Mouse (Mus musculus): ENCODE data around the gene Nkd1.

Gene Nkd1

GRCm38 (mm10) chr8:88624276-88624675 is 103.1 kb downstream of the Nkd1 start:
- DNase-seq, result peak; percentile 62

DNA sequence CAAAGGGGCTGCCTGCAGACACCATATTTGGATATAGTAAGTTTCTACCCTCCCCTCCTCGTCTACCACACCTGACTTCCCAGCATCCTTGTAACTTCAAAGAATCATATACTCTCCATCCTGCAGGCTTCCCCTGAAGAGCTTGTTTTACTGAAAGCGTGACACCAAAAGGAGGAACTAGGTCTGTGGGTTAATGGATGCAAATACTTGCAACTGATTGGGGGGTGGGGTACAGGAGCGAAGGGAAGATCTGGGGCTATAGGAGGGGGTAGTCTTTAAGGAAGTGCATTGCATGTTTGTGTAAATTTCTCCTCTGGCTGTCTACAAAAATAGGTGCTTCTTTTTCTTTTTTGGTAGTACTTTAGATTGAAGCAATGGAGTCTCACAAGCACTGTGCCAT is 105.3 kb downstream of the Nkd1 start:
- DNase-seq, result peak; percentile 40

GRCm38 (mm10) chr8:88626940-88627264 is 105.7 kb downstream of the Nkd1 start:
- DNase-seq, result no peak

DNA sequence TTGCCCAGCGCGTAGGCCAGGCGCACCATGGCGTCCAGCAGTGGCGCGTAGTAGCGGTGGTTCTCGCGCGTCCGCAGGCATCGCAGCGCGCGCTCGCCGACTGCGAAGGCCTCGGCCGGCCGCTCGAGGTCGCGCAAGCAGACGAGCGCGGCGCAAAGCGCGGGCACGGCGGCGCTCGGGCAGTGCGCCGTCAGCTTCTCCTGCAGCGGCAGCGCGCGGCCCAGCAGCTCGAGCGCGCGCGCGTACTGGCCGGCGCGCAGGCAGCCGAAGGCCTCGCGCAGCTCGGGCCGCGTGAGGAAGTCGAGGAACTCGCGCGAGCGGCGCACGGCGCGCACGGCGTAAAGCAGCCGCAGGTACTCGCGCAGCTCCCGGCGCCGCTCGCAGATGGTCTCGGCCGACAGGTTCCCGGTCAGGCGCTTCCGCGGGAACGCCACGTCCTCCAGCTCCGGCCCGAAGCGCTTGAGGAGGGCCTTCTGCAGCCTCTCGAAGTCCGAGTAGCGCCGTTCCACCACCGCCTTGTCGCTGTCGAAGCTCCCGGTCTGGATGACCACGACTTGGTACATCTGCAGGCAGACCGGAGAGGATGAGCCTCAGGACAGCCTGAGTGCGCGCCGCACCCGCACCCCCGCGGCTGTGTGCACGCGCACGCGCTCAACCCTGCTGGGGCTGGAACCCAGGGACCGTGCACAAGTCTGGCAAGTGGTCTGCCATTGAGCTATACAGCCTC is 106.3 kb downstream of the Nkd1 start:
- DNase-seq, result peak; percentile 88

GRCm38 (mm10) chr8:88628001-88628774 is 107.0 kb downstream of the Nkd1 start:
- peak; percentile 76 for DNase-seq

DNA sequence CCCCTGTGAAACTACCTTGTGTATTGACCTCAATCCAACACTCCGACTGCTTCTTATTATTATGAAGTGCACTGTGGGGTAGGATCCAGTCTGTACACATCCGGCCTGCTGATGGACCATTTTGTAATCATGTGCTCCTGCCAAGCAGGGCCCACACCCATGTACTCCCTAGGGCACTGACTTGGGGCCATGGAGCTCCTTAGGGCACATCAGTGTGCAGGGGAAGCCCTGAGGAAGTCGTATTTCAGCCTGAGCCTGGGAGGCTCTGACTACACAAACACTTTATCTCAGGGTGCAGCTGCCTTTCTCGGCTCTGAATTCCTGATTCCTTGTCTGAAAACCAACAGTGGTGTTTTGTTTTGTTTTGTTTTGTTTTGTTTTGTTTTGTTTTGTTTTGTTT is 109.1 kb downstream of the Nkd1 start:
- no peak for DNase-seq

- peak; percentile 49 for DNase-seq
Measured at GRCm38 (mm10) chr8:88631081-88631480, 109.9 kb downstream of the Nkd1 start.

- DNase-seq, result no peak
Measured at GRCm38 (mm10) chr8:88633343-88633765, 112.2 kb downstream of the Nkd1 start.

GRCm38 (mm10) chr8:88635474-88636397 is 114.6 kb downstream of the Nkd1 start, which contains the start of gene Snx20:
Gene Snx20 (minus strand): TSS chr8:88636128.
- no peak for DNase-seq

GRCm38 (mm10) chr8:88637092-88638000 is 116.2 kb downstream of the Nkd1 start:
- no peak for DNase-seq

DNA sequence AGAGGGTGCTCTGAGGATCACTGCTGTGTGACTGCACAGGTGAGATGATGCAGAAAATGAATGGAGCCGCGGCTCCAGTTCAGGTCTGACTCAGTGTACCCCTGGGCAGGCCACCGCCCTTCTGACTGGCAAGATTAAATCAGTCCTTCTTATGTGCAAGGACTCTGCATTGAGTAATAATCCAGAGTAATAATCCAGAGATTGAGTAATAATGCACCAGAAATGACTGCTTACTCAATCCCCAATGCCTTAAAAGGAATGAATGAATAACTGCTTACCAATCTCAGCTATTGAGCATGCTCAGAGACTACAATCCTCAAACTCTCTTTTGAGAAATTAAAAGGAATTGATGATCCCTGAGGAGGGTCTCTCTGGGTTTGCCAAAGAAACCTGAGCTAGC is 117.8 kb downstream of the Nkd1 start:
- no peak for DNase-seq

GRCm38 (mm10) chr8:88642734-88643564 is 121.8 kb downstream of the Nkd1 start:
- no peak for DNase-seq

Measured in cerebellum, adult 9-11 months (tissue).